Mouse (Mus musculus) thymus, postnatal 14 days (tissue): ENCODE results near the gene Tubgcp2.
A peak's percentile ranks its signal among the peaks of the same experiment; 100 is the strongest.

Experiments used
- DNase-seq: peaks from one replicate; pipeline ENCODE4 v3.0.0; 2021

The Tubgcp2 gene

GRCm38 (mm10) chr7:140045546-140045945 is 9.1 kb upstream of the Tubgcp2 start:
- DNase-seq = no peak

GRCm38 (mm10) chr7:140042728-140043127 is 6.3 kb upstream of the Tubgcp2 start:
- DNase-seq = no peak

- DNase-seq = no peak
Observed at GRCm38 (mm10) chr7:140037171-140037555, 694 bp upstream of the Tubgcp2 start.

GRCm38 (mm10) chr7:140035456-140035855 is 1.0 kb downstream of the Tubgcp2 start:
- DNase-seq = no peak

- DNase-seq = no peak
Observed at GRCm38 (mm10) chr7:140033386-140033785, 3.1 kb downstream of the Tubgcp2 start.

- DNase-seq = no peak
Observed at GRCm38 (mm10) chr7:140032366-140032765, 4.1 kb downstream of the Tubgcp2 start.

GRCm38 (mm10) chr7:140031771-140032170 is 4.7 kb downstream of the Tubgcp2 start:
- DNase-seq = no peak

GRCm38 (mm10) chr7:140011336-140011735 is 25.1 kb downstream of the Tubgcp2 start:
- DNase-seq = peak; percentile 1

- DNase-seq = peak; percentile 1
Observed at GRCm38 (mm10) chr7:140007781-140008180, 28.7 kb downstream of the Tubgcp2 start.

GRCm38 (mm10) chr7:140006861-140007611 is 29.4 kb downstream of the Tubgcp2 start:
- peak; percentile 2 for DNase-seq

GRCm38 (mm10) chr7:140004666-140005065 is 31.8 kb downstream of the Tubgcp2 start:
- peak; percentile 2 for DNase-seq

GRCm38 (mm10) chr7:140001086-140001740 is 35.3 kb downstream of the Tubgcp2 start:
- DNase-seq = peak; percentile 1

GRCm38 (mm10) chr7:139998691-139999350 is 37.6 kb downstream of the Tubgcp2 start:
- peak; percentile 1 for DNase-seq

- DNase-seq = peak; percentile 63
Observed at GRCm38 (mm10) chr7:139994676-139995075, 41.8 kb downstream of the Tubgcp2 start.

- no peak for DNase-seq
Observed at GRCm38 (mm10) chr7:139994202-139994601, 42.3 kb downstream of the Tubgcp2 start.

- DNase-seq = no peak
Observed at GRCm38 (mm10) chr7:139993532-139993931, 42.9 kb downstream of the Tubgcp2 start.

- DNase-seq = no peak
Observed at GRCm38 (mm10) chr7:139992406-139992805, 44.1 kb downstream of the Tubgcp2 start, which contains the start of gene Adam8. TSS of gene Adam8 (minus strand) at chr7:139992562.

GRCm38 (mm10) chr7:139990864-139991394 is 45.5 kb downstream of the Tubgcp2 start:
- no peak for DNase-seq

- no peak for DNase-seq
Observed at GRCm38 (mm10) chr7:139988272-139988671, 48.2 kb downstream of the Tubgcp2 start.

- no peak for DNase-seq
Observed at GRCm38 (mm10) chr7:139984505-139984904, 52.0 kb downstream of the Tubgcp2 start.

- no peak for DNase-seq
Observed at GRCm38 (mm10) chr7:139982058-139982457, 54.4 kb downstream of the Tubgcp2 start.

GRCm38 (mm10) chr7:139980778-139981177 is 55.7 kb downstream of the Tubgcp2 start:
- no peak for DNase-seq

- no peak for DNase-seq
Observed at GRCm38 (mm10) chr7:139979011-139979719, 57.3 kb downstream of the Tubgcp2 start.
